Mouse (Mus musculus): ENCODE data around the gene Taf4. TPM values are rescaled to one million over a fixed set of nuclear protein-coding genes. Genes with fewer than 3 reads are reported as not detected.

Gene Taf4
- total RNA-seq, 2 experiments from 2014 or later, result 21.3 to 22.4 TPM

DNA sequence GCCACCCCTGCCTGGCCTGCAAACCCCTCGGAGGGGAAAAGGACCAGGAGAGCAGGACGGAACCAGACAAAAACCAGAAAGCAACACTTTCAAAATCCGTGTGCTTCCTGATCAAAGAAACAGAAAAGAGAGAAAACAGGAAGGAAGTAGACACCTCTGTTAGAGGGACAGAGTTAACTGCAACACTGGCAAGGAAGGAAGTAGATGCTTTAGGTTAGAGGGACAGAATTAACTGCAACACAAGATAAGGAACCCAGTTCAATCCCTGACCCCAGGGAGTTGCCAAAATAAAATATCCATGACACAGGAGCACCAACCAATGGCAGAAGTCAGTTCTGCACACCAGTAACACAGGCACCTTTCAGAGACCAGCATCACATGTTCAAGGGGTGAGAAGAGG lies 42.3 kb downstream of the Taf4 start:
- no peak for DNase-seq

DNA sequence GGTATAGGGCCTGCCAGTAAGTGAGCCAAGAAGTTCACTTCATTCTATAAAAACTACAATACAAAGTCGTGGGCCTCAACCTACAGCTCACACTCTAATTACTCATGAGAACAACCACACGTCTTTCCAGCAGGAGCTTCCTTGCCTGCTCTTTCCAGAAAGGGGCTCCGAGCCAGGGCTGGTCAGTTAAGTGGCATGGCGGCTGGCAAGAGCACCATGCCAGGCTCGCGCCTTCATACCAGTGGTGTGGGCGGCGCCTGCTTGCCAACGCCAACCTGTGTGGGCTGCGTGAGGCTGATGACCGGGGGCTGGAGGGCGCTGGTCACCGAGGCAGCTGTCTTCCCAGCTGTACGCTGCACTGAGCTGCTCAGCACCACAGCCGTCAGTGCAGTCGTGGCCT lies 44.7 kb downstream of the Taf4 start:
- DNase-seq, result no peak

DNA sequence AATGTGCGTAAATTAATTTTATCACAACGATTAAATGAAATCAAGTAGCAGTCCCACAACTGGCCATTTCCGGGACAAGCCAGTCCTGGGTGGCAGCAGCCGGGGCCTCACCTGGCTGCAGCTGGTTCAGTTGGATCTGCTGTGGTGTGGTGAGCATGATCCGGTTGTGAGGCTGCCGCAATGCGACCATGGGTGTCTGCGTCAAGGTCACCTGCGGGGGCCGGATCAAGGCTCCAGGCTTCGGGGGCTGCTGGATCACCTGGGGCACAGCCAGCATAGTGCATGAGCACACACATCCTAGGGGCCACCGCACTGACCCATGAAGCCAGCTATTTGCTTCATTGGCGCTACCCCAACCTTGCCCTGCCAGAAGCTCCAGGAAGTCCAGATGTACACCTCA lies 47.3 kb downstream of the Taf4 start:
- no peak for DNase-seq

DNA sequence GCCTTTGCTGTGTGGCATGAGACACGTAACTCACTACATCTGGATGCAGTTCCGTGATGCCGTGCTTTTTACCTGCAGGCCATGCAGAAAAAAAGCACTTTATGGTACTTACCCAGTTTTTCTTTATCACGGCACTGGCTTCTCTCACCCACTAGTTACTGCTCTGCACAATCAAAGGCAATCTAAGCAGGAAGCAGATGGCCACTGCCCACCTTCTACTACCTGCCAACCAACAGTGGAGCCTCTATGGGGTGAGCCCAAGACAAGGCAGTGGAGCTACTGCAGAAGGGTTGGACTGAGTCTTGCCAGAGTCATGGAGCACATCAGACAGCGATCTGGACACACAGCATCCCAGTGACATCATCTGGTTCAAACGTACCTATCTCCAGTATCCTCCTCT lies 52.4 kb downstream of the Taf4 start:
- no peak for DNase-seq

DNA sequence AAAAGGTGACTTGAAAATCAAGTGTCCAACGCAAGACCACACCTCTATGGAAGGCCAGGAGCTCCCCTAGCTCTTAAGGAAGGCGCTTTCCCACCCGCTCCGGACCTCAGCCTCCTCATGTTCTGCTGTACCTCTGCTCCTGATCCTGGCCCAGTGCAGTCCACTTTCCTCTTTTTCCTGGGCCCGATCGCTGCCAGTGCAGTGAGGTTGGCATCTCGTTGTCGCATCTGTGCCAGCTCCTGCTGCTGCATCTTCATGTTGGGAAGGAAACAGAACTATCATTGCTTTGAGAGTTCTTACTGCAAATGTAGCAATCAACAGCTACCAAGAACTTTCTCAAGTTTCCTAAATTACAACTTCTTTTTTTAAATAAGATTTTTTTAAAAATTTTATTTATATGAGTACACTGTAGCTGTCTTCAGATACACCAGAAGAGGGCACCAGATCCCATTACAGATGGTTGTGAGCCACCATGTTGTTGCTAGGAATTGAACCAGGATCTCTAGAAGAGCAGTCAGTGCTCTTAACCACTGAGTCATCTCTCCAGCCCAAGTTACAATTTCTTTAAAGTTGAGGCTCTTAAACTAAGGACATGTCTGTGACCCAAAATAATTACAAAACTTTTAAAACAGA lies 55.3 kb downstream of the Taf4 start:
- no peak for DNase-seq

DNA sequence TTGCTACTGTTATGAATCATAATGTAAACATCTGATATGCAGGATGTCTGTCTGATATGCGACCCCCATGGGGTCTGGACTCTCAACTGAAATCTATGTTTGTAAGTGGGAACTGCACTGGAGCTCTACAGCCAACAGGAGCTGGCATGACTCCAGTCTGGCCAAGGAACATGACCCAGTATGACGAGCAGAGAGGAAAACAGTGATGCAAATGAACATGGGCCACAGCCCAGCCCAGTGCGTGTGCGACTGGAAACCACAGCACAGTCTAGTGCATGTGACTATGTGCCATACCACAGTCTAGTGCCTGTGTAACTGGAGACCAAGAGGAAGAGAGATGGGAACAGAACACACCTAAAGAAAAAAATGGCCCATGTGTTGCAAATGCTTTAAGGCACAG lies 56.4 kb downstream of the Taf4 start:
- DNase-seq, result no peak

DNA sequence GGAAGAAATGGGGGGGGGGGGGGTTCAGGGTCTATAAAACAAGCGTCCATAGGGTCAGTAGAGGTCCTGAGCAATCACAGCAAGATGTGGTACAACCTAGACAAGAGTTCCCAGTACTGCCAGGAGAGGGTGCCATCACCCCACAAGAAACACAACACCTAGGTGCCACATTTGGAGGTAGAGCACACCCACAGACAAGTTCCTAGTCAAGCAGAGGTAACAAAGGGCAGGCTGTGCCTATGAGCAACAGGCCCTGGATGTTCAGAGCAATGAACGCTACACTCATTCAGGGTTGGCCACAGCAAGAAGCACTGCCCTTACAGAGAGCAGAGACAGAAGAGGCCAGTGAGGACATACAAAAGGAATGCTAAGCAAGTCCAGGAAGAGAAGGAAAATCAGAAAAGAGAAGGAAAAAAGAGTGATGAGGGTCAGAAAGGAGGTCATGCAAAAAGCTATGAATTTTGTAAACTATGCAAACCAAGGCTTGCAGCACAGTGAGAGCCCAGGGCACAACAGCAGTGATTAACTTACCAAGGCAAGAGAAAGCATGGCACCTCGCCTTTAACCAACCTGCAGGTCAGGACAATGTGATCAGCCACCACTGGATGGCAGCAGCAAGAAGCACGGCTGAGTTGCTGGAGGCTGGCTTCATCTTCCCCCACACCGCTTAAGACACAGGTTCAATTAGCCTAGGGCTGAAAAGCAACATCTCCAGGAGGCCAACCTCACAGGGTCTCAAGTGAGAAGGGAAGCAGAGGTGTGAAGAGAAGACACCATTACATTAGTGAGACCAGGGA lies 59.4 kb downstream of the Taf4 start:
- DNase-seq, result peak; percentile 46 to 63

DNA sequence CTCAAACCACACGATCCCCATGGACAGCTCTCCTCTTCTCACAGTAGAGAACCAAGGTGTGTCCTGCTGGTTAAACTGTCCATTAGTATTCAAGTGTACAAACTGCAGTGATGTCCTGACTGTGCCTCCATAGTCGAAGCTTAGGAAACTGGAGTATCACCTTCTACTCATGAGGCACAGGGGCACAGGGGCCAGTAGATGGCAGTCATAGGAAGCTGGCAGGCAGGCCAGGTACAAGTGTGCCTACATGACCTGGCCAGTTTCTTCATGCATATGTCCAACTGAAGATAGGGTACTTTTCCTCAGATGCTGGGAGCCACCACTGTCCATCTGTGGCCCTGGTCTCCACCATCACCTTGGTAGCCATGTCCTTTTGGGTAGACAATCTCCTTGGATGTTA lies 62.2 kb downstream of the Taf4 start:
- no peak for DNase-seq

DNA sequence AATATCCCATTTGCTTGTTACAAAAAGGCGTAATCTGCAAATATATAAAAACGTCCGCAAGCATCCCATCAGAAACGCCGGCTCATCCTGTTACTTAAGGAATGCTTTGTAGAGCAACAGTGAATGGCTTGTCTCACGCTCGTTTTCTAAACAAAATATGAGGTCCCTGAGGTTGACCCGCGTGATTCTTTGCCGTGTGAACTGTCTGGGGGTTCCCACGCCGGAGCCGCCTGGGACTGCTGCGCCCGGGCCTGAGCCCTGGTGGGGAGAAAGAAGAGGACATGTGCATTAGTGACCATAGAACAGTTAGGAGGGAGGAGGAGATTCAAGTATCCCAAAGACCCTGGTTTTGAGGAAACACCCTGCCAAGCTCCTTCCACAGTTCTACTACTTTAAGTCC lies 63.1 kb downstream of the Taf4 start:
- no peak for DNase-seq

DNA sequence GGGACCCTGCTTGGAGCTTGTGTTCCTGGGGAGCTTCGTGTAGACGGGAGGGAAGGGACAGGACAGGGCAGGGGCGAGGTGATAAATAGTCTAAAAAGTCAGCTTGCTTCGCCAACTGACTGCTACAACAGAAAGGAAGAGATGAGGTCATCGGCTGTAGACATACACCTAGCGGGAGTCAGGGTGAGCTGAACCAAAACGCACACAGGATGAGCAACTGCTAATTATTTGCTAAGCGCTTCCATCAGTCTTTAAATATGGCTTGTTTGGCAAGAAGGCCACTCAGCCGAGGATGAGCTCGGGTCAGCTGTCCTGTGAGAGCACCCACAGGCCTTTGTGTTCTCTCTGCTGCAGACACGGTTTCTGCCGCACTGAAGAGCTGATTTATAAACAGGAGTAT lies 63.5 kb downstream of the Taf4 start:
- no peak for DNase-seq

DNA sequence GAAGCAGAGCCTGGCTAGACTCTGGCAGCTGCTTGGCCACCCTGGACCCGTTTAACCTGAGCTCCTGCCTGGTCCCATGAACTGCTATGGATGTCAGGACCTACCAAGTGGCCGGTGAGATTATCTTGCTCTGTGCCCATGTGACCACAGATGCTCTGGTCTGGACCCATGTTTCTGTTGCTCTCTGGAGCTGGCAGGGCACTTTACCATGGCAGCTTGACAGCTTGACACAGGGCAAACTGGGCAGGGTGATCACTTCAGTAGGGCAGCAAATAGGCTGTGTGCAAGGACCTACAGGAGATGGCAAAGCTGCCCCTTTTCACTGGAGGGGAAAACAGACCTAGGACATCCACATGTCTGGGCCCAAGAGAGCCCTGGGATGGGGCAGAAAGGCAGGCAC lies 79.5 kb downstream of the Taf4 start:
- DNase-seq, result no peak

DNA sequence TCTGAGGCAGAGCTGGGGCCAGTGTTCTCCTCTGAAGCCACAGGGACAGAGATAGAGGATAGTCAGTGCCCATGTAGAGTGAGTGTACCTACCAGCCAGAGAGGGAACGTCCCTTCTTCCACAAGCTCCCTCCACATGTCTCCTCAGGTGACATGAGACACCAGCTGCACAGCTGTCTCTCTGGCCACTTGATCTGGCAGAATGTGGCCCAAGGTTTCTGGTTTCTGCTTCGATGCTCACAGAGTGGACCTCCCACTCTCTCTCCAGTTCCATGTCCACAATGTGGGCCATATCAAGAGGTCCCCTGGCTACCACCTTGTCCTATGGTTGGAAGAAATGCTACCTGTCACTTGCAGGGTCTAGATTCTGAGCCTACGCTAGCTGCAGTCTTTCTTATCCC lies 85.4 kb downstream of the Taf4 start:
- no peak for DNase-seq

DNA sequence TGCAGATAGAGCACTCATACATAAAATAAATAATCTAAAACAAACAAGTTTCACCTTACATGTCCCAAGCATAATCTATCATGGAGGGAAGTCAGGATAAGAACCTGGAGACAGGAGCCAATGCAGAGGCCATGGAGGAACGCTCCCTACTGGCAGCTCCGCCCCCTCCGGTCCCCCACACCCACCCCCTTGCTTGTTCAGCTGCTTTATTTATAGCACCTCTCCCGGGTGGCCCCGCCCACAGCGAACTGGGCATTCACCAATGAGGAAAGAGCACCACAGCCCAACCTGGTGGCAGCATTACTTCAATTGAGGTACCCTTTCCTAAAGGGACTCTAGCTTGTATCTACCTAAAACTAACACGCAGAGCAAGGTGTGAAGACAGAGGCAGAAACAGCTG lies 91.9 kb downstream of the Taf4 start:
- no peak for DNase-seq

DNA sequence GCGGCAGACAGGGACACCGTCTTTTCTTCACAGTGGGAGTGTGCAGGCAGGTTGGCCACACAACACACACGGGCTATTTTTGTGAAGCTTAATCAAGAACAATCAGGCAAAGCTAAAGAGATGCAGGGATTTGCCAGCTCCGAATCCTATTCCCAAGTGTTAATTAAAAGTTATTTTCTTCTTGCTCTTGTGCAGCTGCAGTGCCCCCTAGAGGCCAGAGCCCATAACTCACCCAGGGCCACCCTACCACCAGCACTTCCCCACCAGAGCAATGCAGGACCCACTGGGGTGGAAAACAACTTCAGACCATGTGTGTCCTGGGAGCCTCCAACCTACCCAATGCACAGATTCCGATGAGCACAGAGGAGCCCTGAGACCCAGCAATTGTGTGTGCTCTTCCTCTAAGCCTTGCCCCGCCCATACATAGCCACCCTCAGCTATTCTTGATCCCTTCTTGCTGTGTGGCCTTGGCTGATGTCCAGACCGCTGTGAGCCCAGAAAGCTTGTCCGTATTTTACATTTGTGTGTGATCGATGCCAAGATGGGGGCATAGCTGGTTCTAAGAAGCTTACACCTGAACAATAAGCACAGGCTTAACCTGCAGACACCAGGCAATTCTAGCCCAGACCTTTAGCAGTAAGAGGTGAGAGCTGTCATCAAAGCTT lies 98.8 kb downstream of the Taf4 start:
- peak in 1 of 2 experiments; percentile 31 for DNase-seq

DNA sequence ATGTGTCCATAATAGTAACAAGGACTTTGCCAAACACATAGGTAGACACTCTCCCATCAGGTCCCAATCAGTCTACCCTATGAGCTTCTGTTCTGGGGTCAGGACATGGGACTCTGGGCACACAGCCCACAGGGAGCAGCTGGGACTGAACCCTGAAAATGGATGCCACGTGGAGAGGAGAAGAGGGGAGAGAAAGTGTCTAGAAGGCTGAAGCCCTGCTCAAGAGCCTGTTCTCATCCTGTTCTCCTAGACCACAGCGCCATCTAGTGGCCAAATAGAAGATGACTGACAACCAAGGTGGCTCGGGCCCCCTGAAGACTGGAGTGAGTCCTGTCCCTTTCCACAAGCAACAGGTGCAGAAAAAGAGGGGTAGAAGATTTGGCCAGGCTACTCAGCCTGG lies 101.3 kb downstream of the Taf4 start:
- peak; percentile 49 to 66 for DNase-seq

DNA sequence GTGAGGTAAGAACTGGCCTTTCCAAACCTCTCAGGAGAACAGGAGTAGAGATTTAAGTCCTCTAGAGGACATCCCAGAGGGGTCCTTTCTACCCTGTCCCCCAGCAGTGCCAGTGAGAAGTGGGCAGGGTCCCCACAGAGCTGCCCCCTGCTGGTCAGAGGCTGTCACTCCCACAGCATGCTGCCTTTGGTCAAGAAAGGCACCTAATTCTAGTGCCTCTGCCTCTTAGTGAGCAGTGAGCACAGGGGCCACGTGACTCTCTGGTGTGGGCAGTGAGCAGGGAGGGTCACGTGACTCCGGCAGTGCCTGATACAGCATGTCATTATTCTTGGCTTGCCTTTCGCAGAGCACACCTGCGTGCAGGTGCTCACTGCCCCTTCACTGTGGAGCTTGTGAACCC lies 103.1 kb downstream of the Taf4 start:
- DNase-seq, result no peak

DNA sequence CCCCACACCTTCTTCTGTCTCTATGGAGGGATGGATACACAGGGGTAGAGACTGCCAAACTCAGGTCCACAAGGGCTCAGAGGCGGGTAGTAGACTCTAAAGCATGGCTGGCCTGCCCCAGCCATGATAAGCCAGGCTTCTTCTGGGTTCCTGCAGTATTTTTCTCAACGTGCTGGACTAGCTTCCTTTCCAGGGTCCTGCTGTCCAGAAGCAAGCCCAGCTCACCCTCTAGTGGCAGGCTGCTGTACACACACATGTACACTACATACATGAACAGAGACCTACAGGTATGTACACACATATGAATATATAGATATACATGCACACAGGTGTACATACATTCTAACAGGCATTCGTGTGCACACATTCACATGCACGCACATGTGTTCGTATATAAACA lies 103.7 kb downstream of the Taf4 start:
- DNase-seq, result no peak

DNA sequence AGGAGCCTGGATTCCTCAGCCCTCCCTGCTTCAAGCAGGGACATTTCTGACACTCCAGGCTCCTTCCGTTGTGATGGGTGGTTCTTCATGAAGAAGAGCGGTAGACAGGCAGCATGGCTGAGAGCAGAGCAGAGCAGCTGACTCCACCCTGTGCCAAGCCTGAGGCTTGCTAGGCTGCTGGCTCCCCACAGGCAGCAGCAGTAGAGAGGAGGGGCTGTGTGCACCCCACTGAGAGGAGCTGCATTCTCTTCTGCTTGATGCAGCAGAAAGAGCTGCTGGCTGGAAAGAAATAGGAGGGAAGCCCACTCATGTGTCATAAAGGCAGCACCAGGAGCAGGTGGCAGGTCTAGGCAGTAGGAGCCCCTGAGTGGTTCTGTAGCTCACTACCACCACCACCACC lies 106.6 kb downstream of the Taf4 start:
- peak; percentile 30 to 40 for DNase-seq

DNA sequence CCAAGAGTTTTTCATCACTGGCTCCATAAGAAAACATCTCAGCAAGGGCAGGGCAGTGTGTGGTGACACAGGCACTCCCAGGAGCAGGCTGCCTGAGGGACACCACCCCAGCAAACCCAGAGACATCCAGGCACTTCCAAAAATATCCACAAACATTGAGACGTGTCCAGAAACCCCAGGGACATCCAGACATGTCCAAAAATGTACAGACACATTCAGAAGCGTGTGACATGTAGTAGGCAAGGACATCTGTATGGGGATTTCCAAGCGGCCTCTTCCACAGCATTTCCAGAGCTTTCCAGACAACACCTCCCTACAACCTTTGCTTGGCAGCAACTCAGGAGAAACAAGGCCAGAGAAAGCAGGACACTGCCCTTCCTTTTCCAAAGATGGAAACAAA lies 108.8 kb downstream of the Taf4 start:
- no peak for DNase-seq

DNA sequence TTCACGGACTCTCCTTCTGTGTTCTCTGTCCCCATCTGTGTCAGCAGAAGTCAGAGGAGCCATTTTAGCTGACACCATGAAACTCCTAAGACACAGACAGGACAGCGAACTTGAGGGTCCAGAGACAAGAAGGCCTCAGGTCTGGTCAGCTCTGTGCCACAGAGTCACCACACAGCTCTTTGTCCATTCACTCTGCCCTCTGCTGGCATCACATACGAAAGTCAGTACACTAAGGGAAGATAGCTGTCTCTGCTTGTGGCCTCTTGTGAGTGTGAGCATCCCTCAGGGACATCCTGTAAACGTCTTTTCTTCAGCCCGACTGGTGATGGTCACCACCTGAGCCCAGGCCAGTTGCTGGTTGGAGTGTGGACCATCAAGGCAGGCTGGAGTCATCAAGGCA lies 111.3 kb downstream of the Taf4 start:
- DNase-seq, result no peak

DNA sequence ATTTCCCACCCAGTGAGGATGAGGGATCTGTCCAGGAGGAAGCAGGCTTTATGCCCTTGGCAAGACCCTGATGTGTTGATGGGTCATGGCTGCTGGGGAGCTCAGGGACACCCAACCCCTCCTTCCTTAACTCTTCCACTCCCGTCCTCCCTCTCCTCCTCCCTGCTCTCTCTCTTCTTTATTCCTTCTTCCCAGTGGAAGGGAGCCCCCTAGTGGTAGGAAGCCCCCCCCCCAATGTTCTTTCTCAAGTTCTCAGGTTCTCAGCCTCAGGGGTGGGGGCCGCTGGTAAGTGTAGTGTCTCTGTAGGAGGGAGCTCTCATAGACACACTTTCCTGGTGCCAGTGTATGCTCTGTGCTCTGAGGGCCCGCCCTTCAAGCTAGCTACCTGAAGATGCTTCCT lies 113.2 kb downstream of the Taf4 start:
- DNase-seq, result no peak

DNA sequence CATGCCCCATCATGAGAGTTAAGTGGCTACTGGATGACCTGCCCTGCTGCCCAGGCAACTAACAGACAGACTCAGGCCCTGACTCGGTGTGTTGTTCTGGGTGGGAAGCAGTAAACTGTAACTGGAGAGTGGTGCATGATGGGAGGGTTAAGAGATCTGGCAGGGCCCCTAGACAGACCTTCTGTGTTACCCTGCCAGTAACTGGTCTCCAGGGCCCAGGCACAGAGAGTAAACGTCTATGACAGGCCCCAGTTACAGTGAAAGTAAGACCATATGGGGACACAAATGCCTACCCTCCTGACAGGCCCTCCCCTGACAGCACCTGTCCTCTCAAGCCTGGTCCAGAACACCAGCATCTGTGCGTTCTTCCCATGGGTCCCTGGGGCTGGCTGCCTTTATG lies 113.8 kb downstream of the Taf4 start:
- DNase-seq, result no peak

All from layer of hippocampus, postnatal 36 days (tissue).